Mouse (Mus musculus) embryonic facial prominence, embryonic 12.5 days (tissue): ENCODE measurements around the gene Arl2bp. TPM values are rescaled to one million over a fixed set of nuclear protein-coding genes. Genes with fewer than 3 reads are reported as not detected.
A peak's percentile ranks its signal among the peaks of the same experiment; 100 is the strongest.

Experiments
- ATAC-seq: fragments of 200-750 bp; cut with Nextera tagmentation; 2 replicates; pipeline ENCODE4 v1.8.0; 2017; ENCODE audit not compliant: insufficient number of reproducible peaks, insufficient read depth, low FRiP score, low TSS enrichment
- H3K27ac ChIP-seq: fragments of 300-500 bp; sonication (generic); 2 replicates; pipeline ENCODE4 v1.5.1; 2016; ENCODE audit warnings: mild to moderate bottlenecking
- H3K27me3 ChIP-seq: fragments of 300-500 bp; sonication (generic); 2 replicates; pipeline ENCODE4 v1.6.1; 2016; ENCODE audit warnings: mild to moderate bottlenecking, moderate library complexity
- H3K36me3 ChIP-seq: fragments of 300-500 bp; sonication (generic); 2 replicates; pipeline ENCODE4 v1.6.1; 2016; ENCODE audit warnings: mild to moderate bottlenecking
- H3K4me1 ChIP-seq: fragments of 300-500 bp; sonication (generic); 2 replicates; pipeline ENCODE4 v1.6.1; 2016
- H3K4me2 ChIP-seq: fragments of 300-500 bp; sonication (generic); replicated peaks from 2 replicates; pipeline ENCODE4 v1.6.1; 2016; ENCODE audit warnings: mild to moderate bottlenecking, moderate library complexity
- H3K4me3 ChIP-seq: fragments of 300-500 bp; sonication (generic); 2 replicates; pipeline ENCODE4 v1.5.1; 2016; ENCODE audit warnings: mild to moderate bottlenecking
- H3K9ac ChIP-seq: fragments of 300-500 bp; sonication (generic); 2 replicates; pipeline ENCODE4 v1.6.1; 2016; ENCODE audit warnings: mild to moderate bottlenecking, moderate library complexity
- H3K9me3 ChIP-seq: fragments of 300-500 bp; sonication (generic); 2 replicates; pipeline ENCODE4 v1.6.1; 2016; ENCODE audit warnings: mild to moderate bottlenecking, moderate library complexity
- WGBS: fragments of 180-500 bp; shearing (Covaris S2); methylation state at CpG from one replicate; pipeline ENCODE4 v1.1.7; 2016; 5-methylcytosine and 5-hydroxymethylcytosine counted together
- polyA plus RNA-seq: library from polyadenylated mRNA; unstranded; fragments of >200 nt; fragmentation: Nextera tagmentation; extraction: Ambion mirVana; gene quantifications from 2 replicates; pipeline ENCODE4 v1.2.1, GENCODE M21; 2016

The Arl2bp gene
- polyA plus RNA-seq, 1 experiment from 2014 or later, result 168 TPM

- no peak for ATAC-seq
- peaks cover 24% of the 10 kb centered on the region for H3K36me3 ChIP-seq
- WGBS, result 93% methylated on average over 4 of the region's 4 CpGs
These were observed 6.0 kb upstream of the Arl2bp start for GRCm38 (mm10) chr8:94660418-94660817.

DNA sequence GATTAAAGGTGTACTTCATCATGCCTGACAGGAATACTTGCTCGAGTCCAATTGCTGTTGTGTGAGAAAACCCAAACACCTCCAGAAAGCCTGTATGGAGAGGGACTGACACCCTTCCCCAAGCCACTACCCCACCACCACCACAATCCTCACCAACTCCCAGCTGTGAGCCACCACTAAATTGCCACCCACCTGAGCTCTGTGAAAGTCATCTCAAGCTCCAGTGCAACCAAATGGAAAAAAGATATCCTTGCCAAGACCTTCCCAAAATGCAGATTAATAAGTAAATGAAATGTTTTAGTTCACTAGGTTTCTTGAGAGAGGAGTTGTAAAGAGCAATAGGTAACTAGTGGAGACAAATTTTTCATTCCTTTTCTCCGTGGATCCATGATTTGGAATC lies 1.7 kb upstream of the Arl2bp start:
- peaks cover 12% of the 10 kb centered on the region for H3K36me3 ChIP-seq
- no peak overlapping the region for H3K4me3 ChIP-seq
- H3K27ac ChIP-seq, result no peak overlapping the region
- H3K9ac ChIP-seq, result no peak overlapping the region
- H3K9me3 ChIP-seq, result no peaks in the 10 kb centered on the region
- no peak for ATAC-seq
- 83% methylated on average over 2 of the region's 2 CpGs for WGBS
- H3K27me3 ChIP-seq, result no peaks in the 10 kb centered on the region
- H3K4me2 ChIP-seq, result no peak overlapping the region
- peaks cover 17% of the 10 kb centered on the region for H3K4me1 ChIP-seq

More at GRCm38 (mm10) chr8:94660418-94660817, 6.0 kb upstream of the Arl2bp start:
- Histone ChIP-seq H3K9ac (no peak overlapping the region), H3K4me1 (no peaks in the 10 kb centered on the region), H3K27ac (no peak overlapping the region), H3K4me2 (no peak overlapping the region), H3K4me3 (no peak overlapping the region), H3K27me3 (no peaks in the 10 kb centered on the region), H3K9me3 (no peaks in the 10 kb centered on the region)

DNA sequence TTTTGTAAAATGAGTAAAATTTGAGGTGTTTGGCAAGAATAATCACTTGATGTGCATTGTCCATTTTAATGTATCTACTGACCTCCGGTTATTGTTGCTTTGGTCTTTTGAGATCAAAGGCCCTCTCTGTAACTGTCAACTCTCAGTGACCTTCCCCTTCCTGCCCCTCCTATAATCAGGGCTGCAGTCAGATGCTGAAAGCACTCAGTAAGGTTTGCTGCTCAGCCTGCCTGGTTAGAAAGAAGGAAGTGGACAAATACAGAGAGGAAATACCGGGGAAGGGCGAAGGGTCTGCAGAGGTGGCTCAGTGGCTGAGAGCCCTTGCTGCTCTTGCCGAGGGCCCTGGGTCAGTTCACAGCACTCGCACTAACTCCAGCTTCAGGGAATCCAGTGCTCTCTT lies 8.0 kb downstream of the Arl2bp start:
- H3K9ac ChIP-seq, result no peak overlapping the region
- ATAC-seq, result no peak
- no peaks in the 10 kb centered on the region for H3K27me3 ChIP-seq
- H3K36me3 ChIP-seq, result peaks cover 53% of the 10 kb centered on the region
- 80% methylated on average over 5 of the region's 5 CpGs for WGBS
- H3K9me3 ChIP-seq, result no peaks in the 10 kb centered on the region
- no peaks in the 10 kb centered on the region for H3K4me1 ChIP-seq
- H3K27ac ChIP-seq, result no peak overlapping the region
- no peak overlapping the region for H3K4me2 ChIP-seq
- no peak overlapping the region for H3K4me3 ChIP-seq

GRCm38 (mm10) chr8:94675923-94676322 lies 9.5 kb downstream of the Arl2bp start:
- Histone ChIP-seq H3K9me3 (no peaks in the 10 kb centered on the region), H3K9ac (no peak overlapping the region), H3K4me1 (no peaks in the 10 kb centered on the region), H3K27ac (no peak overlapping the region), H3K4me2 (no peak overlapping the region), H3K27me3 (no peaks in the 10 kb centered on the region), H3K4me3 (no peak overlapping the region), H3K36me3 (peaks cover 41% of the 10 kb centered on the region)
- WGBS, result 84% methylated on average over 6 of the region's 6 CpGs
- no peak for ATAC-seq

DNA sequence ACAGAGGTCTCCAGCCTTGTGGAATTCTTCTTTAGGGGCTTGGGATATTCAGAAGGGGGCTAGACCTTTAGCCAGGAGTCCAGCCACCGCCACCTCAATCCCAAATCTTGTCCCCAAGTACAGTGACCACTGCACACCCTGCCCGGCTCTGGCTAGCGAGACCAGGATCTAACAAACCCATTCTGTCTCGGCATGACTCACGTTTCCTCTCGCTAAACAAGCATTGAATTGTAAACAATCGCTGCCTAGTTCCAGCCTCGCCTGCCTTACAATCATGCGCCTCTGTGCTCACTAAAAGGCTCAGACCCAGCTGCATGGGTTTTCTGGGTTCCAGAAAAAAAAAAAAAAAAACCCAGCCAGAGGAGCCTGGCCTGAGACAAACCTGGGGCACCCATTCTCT lies 12.2 kb downstream of the Arl2bp start:
- no peak overlapping the region for H3K27ac ChIP-seq
- ATAC-seq, result no peak
- no peak overlapping the region for H3K4me2 ChIP-seq
- no peaks in the 10 kb centered on the region for H3K4me1 ChIP-seq
- no peak overlapping the region for H3K4me3 ChIP-seq
- no peaks in the 10 kb centered on the region for H3K27me3 ChIP-seq
- peaks cover 15% of the 10 kb centered on the region for H3K36me3 ChIP-seq
- H3K9me3 ChIP-seq, result no peaks in the 10 kb centered on the region
- 39% methylated on average over 9 of the region's 9 CpGs for WGBS
- H3K9ac ChIP-seq, result no peak overlapping the region

DNA sequence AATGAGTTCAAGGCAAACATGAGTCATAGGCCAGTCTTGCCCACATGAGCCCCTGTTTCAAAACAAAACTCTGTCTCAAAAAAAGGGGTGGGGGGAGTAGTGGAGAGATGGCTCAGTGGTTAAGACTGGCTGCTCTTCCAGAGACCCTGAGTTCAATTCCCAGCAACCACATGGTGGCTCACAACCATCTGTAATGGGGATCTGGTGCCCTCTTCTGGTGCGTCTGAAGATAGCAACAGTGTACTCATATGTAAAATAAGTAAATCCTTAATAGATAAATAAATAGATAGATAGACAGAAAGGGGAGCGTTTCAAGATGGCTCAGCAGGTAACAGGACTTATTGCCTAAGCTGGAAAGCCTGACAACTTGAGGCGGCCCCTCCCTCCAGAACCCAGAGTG lies 14.0 kb downstream of the Arl2bp start:
- Histone ChIP-seq H3K4me3 (no peak overlapping the region), H3K9ac (no peak overlapping the region), H3K27me3 (no peaks in the 10 kb centered on the region), H3K36me3 (no peaks in the 10 kb centered on the region), H3K4me1 (no peaks in the 10 kb centered on the region), H3K27ac (no peak overlapping the region), H3K9me3 (no peaks in the 10 kb centered on the region), H3K4me2 (no peak overlapping the region)
- ATAC-seq, result no peak
- WGBS, result 87% methylated on average over 3 of the region's 3 CpGs

DNA sequence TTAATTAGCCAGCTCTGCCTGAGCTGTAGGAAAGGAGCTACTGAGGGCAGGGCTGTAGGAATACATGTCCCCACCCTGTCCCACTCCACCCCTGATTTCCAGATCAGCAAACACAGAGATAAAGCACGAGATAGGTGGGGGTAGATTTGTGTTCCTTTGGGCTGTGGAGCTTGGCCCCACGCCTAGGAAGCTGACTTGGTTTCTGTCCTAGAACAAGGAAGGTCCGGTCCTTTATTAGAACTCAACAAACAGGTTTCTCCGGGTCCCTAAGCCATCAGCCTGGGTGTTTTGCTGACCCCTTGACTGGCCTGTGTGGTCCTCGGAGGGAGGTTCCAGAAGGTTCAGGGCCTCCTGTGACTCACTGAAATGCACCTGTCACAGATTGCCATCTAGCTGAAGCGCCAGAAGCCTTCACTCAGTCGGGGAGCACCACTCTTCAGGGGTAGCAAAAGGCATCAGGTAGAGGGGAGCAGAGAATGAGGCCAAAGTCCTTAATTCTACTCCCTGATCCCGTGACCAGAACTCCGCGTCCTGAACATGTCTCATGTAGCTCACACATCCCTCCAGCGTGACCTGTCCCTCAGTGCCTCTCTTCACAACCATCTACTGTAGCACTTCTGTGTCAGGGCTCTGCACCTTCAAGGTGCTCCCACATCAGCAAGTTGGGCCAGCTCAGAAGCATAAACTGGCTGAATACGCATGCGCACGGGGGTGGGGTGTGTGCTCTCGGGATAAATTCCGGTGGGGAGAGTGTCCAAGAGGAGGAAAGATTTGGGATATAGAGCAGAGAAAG lies 16.5 kb downstream of the Arl2bp start:
- no peak for ATAC-seq
- 75% methylated on average over 16 of the region's 16 CpGs for WGBS

DNA sequence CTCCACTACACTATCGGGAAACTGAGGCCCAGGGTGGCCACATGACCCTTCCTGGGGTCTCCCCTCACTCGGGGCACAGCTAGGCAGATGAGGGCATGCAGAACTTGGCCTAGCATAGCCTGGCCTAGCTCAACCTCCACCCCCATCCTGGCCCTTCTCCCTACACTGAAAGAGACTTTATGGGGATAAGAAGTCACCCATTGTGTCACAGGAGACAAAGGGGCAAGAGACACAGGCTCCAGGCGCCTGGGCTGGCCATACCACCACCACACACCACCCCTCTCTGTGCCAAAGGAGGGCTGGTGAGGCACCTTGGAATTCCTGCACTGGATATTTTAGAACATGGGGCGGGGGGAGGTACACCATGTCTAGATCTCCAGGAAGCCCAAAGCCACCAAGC lies 17.9 kb downstream of the Arl2bp start:
- Histone ChIP-seq H3K4me1 (no peaks in the 10 kb centered on the region), H3K27me3 (no peaks in the 10 kb centered on the region), H3K4me3 (no peak overlapping the region), H3K27ac (no peak overlapping the region), H3K9ac (no peak overlapping the region), H3K9me3 (no peaks in the 10 kb centered on the region), H3K36me3 (no peaks in the 10 kb centered on the region), H3K4me2 (no peak overlapping the region)
- ATAC-seq, result no peak
- 69% methylated on average over 4 of the region's 4 CpGs for WGBS

More for the DNA sequence above, 16.5 kb downstream of the Arl2bp start:
- Histone ChIP-seq H3K27ac (no peak overlapping the region), H3K4me2 (no peak overlapping the region), H3K9me3 (no peaks in the 10 kb centered on the region), H3K4me3 (no peak overlapping the region), H3K4me1 (no peaks in the 10 kb centered on the region), H3K27me3 (no peaks in the 10 kb centered on the region), H3K9ac (no peak overlapping the region), H3K36me3 (no peaks in the 10 kb centered on the region)

DNA sequence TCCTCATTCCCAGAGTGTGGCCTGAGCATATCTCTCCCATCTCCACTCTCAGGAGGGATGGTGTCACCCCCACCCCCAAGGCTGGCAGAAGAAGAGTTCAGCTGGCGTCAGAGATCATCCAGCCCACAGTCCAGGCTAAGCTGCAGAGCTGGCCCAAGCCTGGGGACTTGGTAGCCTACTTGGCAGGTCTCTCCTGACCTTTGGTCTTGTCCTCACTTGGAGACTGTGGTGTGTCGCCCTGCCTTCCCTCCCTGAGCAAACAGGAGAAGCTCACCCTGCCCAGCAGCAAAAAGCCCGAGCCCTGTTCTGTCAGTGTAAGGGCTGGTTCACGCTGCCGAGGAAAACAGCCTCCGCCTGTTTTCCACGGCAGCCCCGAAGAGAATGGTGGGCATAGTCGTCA lies 19.6 kb downstream of the Arl2bp start:
- no peak overlapping the region for H3K27ac ChIP-seq
- no peaks in the 10 kb centered on the region for H3K4me1 ChIP-seq
- no peak for ATAC-seq
- H3K9me3 ChIP-seq, result no peaks in the 10 kb centered on the region
- H3K4me2 ChIP-seq, result no peak overlapping the region
- no peak overlapping the region for H3K4me3 ChIP-seq
- 66% methylated on average over 9 of the region's 9 CpGs for WGBS
- no peak overlapping the region for H3K9ac ChIP-seq
- no peaks in the 10 kb centered on the region for H3K36me3 ChIP-seq
- H3K27me3 ChIP-seq, result no peaks in the 10 kb centered on the region

DNA sequence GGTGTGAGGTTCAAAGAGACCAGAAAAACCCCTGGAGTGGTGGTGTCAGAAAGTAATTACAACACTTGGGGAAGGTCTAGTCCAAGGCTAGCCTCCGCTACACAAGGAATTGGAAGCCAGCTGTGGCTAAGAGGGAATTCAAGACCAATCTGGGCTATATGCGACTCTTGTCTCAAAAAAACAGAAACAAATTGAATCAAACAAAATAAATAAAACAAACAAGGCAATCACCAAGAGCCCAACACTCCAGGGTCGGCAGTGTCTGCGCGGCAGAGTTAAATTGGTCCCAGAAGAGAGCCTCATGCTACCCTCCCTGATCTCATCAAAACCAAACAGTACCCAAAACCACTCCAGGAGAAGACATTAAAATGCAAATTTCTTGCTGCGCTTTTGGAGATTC lies 28.3 kb downstream of the Arl2bp start:
- no peaks in the 10 kb centered on the region for H3K36me3 ChIP-seq
- WGBS, result 2% methylated on average over 6 of the region's 6 CpGs
- ATAC-seq, result no peak
- H3K9me3 ChIP-seq, result no peaks in the 10 kb centered on the region
- H3K4me1 ChIP-seq, result peaks cover 13% of the 10 kb centered on the region
- H3K27me3 ChIP-seq, result peaks cover 64% of the 10 kb centered on the region
- H3K4me3 ChIP-seq, result 0 out of 2 replicates have a peak overlapping the region, but pooled peaks have one; percentile 44
- H3K4me2 ChIP-seq, result no peak overlapping the region
- H3K9ac ChIP-seq, result no peak overlapping the region
- H3K27ac ChIP-seq, result no peak overlapping the region

DNA sequence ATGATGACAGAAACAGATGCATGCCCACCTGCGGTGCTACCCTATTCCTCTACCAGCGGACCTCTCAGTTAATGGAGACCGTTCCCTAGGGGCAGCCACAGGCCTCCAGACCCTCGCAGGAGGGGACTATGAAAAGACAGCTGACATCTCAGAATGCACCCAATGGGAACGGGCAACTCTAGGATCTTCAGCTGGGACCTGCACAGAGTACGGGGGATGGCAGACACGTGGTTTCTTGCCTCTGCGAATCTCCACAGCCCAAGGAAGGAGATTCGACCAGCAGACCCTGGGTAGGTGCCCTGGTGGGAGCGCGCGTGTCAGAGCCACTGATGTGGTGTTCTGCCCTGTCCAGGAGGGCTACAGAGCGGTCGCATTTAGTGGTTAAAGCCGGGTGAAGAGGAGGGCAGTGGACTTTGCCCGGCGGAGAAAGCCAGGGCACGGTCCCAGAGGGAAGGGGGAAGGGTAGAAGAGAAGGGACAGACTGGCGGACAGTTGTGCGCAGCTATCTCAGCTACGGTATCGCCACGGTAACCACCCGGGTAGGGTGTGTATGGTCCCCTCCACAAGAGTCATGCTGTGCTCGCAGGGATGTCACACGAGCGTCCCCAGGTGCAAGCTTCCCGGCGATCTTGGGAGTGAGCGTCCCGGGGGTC lies 29.1 kb downstream of the Arl2bp start:
- H3K4me3 ChIP-seq, result peak overlapping the region; percentile 44
- peaks cover 13% of the 10 kb centered on the region for H3K4me1 ChIP-seq
- H3K4me2 ChIP-seq, result peak overlapping the region; percentile 86
- H3K27me3 ChIP-seq, result peaks cover 64% of the 10 kb centered on the region
- WGBS, result under 1% methylated on average over 31 of the region's 31 CpGs
- H3K9ac ChIP-seq, result no peak overlapping the region
- ATAC-seq, result peak; percentile 56; the same call in 1 of the 2 replicates
- H3K27ac ChIP-seq, result no peak overlapping the region
- H3K9me3 ChIP-seq, result no peaks in the 10 kb centered on the region
- no peaks in the 10 kb centered on the region for H3K36me3 ChIP-seq

DNA sequence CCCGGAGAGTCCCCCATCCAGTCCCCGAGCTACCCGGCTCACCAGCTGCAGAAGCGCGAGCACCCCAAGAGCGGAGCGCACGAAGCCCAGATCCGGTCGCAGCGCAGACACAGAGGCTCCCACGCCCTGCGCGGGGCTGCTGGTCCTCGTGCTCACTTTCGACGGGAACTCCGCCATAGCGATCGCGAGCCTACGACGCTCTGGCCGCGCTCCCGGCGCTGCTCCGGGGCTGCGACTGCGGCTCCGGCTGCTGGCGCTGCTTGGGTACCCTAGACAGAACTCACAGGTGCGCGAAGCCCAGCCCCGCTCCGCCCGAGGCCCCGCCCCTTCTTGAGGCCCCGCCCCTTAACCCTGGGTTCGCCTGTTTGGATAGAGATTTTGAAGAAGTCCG lies 29.6 kb downstream of the Arl2bp start, which contains the start of gene Pllp:
Pllp (minus strand) TSS at position 285 of the 391 bp plus-strand sequence.
- no peak within 1 kb of the TSS for H3K9ac ChIP-seq
- H3K4me2 ChIP-seq, result peak within 1 kb of the TSS; percentile 86
- H3K36me3 ChIP-seq, result no peaks in the 10 kb centered on the region
- H3K4me1 ChIP-seq, result peaks cover 13% of the 10 kb centered on the region
- H3K27ac ChIP-seq, result no peak within 1 kb of the TSS
- peaks cover 64% of the 10 kb centered on the region for H3K27me3 ChIP-seq
- peak; percentile 43; the same call in 1 of the 2 replicates for ATAC-seq
- H3K9me3 ChIP-seq, result no peaks in the 10 kb centered on the region
- H3K4me3 ChIP-seq, result peak within 1 kb of the TSS; percentile 44
- WGBS, result under 1% methylated on average over 41 of the region's 41 CpGs
